Mouse (Mus musculus): ENCODE results near the gene Cdkn2d.

GRCm38 (mm10) chr9:21244428-21245112, 46.6 kb downstream of the Cdkn2d start:
- TF ChIP-seq CTCF (IDR thresholded peaks at IDR 0.05) (no peak), EP300 (IDR thresholded peaks at IDR 0.05) (no peak)

Measured in lung, postnatal 0 days (tissue).